Mouse (Mus musculus): ENCODE measurements around the gene Srsf1.

- TF ChIP-seq GATA1 (IDR thresholded peaks at IDR 0.05; ENCODE audit: low read length) = no peak
- TF ChIP-seq TAL1 (IDR thresholded peaks at IDR 0.05; ENCODE audit: low read length) = no peak
These were observed 35.8 kb upstream of the Srsf1 start for GRCm38 (mm10) chr11:88011208-88011913.

All from erythroblast, embryonic 14.5 days (primary cell).